Mouse (Mus musculus): Measurements from ENCODE around the gene Nacc1. TPM values are rescaled to one million over a fixed set of nuclear protein-coding genes. Genes with fewer than 3 reads are reported as not detected.

Gene Nacc1
- polyA plus RNA-seq, 1 experiment from 2014 or later = 25.2 TPM

DNA sequence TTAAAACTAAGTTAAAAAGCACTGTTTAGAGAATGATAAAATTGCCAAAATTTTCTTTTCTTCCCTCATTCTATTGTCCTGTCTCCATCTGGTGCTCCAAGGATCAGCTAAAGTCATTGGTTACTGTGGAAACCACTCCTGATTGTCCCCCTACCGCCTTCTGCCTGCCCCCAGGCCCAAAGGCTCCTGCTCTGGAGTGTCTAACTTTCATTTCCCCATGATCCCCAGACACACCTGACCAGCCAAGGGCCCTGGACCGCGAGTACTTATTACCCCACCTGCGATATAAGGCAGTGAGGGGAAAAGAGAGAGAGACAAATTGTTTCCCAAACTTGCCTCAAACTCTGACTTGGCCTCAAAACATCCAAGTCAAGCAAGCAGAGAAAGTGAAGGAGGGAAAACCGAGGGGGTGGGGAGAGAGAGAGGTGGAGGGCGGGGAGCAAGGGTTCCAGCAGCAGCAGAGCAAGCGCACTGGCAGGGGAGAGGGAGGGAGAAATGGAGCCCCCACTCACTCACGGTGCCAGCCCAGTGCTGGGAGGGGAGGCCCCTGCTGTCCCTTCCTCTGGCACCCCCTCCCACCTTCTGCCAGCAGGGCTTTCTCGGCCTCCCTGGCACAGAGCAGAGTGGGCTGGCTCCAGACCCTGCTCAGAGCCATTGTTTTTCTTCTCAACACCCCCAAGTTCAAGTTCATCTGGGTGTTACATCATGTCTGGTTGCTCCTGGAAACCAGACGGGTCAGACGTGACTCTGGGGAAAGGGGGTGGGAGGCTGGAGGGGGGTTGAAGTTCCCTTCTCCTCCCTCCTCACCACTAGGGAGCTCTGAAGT lies 24.5 kb upstream of the Nacc1 start:
- H3K4me3 ChIP-seq (ENCODE audit: low read depth, low read length) = no peak overlapping the region
- H3K9me3 ChIP-seq (ENCODE audit: control insufficient read depth, low read length) = no peaks in the 10 kb centered on the region
- H3K9ac ChIP-seq (ENCODE audit: low read depth, low read length) = 0 out of 2 replicates have a peak overlapping the region, but pooled peaks have one; percentile 20
- H3K27me3 ChIP-seq (replicated peaks; ENCODE audit: control insufficient read depth, insufficient read depth, low read length) = peaks cover 58% of the 10 kb centered on the region
- ATAC-seq (replicated peaks; ENCODE audit: low FRiP score) = no peak
- H3K4me1 ChIP-seq (replicated peaks; ENCODE audit: control insufficient read depth, insufficient read depth, low read length) = peaks cover 33% of the 10 kb centered on the region
- H3K4me2 ChIP-seq = no peak overlapping the region
- H3K27ac ChIP-seq (ENCODE audit: low read depth, low read length) = peak overlapping the region; percentile 45
- no peak for DNase-seq (ENCODE audit: low spot score)
- H3K36me3 ChIP-seq (ENCODE audit: control insufficient read depth, insufficient read depth, low read length) = no peaks in the 10 kb centered on the region
- 45% methylated on average over 10 of the region's 11 CpGs for WGBS

GRCm38 (mm10) chr8:84711312-84711711 lies 23.6 kb upstream of the Nacc1 start:
- no peaks in the 10 kb centered on the region for H3K36me3 ChIP-seq (ENCODE audit: control insufficient read depth, insufficient read depth, low read length)
- H3K27ac ChIP-seq (ENCODE audit: low read depth, low read length) = peak overlapping the region; percentile 45; the same call in 1 of the 2 replicates
- H3K4me2 ChIP-seq = no peak overlapping the region
- H3K27me3 ChIP-seq (replicated peaks; ENCODE audit: control insufficient read depth, insufficient read depth, low read length) = peaks cover 56% of the 10 kb centered on the region
- 73% methylated on average over 3 of the region's 3 CpGs for WGBS
- H3K4me1 ChIP-seq (replicated peaks; ENCODE audit: control insufficient read depth, insufficient read depth, low read length) = peaks cover 41% of the 10 kb centered on the region
- no peak overlapping the region for H3K9ac ChIP-seq (ENCODE audit: low read depth, low read length)
- no peak overlapping the region for H3K4me3 ChIP-seq (ENCODE audit: low read depth, low read length)
- ATAC-seq (replicated peaks; ENCODE audit: low FRiP score) = no peak
- no peak for DNase-seq (ENCODE audit: low spot score)
- H3K9me3 ChIP-seq (ENCODE audit: control insufficient read depth, low read length) = no peaks in the 10 kb centered on the region

DNA sequence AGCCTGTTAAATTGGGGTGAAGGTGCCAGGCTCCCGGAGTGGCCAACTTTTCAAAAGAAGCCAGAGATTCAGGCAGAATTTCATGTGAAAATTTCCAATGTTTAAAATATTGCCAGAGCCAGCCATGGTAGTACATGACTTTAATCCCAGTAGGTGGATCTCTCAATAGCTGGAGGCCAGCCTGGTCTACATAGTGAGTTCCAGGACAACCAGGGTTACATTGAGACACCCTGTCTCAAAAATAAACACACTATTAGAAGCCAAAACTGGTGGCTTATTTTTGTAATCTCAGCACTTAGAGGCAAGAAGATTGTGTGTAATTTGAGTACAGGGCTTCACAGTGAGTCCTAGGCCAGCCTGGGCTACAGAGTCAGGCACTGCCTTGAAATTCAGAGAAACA lies 22.3 kb upstream of the Nacc1 start:
- Histone ChIP-seq H3K27ac (ENCODE audit: low read depth, low read length) (no peak overlapping the region), H3K4me1 (replicated peaks; ENCODE audit: control insufficient read depth, insufficient read depth, low read length) (peaks cover 50% of the 10 kb centered on the region)
- WGBS = 93% methylated on average over 1 of the region's 1 CpGs

DNA sequence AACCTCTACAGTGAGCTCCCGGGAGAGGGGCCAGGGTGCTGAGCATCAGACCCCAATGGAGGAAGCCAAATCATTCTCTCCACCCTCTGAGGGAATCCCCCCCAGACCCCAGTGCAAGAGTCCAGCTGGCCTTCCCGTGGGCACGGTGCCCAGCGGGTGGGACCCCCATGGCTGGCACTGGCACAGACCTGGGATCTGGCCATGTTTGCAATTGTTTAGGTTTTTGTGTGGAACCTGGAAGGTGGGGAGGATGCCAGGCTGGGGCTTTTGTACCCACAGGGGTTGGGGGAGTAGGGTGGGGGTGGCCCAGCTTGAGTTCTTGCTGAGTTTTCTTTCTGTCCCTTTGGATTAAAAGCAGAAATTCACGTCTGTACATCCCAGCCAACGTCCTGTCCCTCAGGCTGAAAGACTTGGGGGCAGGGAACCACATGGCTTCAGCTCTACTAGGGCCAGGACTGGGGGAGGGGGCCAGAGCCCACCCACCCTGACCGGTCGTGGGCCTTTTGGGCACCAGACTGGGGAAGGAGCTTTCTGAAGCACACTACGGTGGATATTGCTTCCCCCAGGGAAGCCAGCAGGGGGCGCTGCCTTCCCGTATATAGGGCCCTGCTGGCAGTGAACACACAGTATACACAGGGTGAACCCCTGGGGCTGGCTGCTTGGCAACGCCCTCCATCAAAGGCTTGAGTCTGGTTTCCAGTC lies 21.3 kb upstream of the Nacc1 start:
- peaks cover 3% of the 10 kb centered on the region; the same call in 1 of the 2 replicates for H3K36me3 ChIP-seq (ENCODE audit: control insufficient read depth, insufficient read depth, low read length)
- no peak overlapping the region for H3K27ac ChIP-seq (ENCODE audit: low read depth, low read length)
- H3K27me3 ChIP-seq (replicated peaks; ENCODE audit: control insufficient read depth, insufficient read depth, low read length) = peaks cover 47% of the 10 kb centered on the region
- peaks cover 58% of the 10 kb centered on the region for H3K4me1 ChIP-seq (replicated peaks; ENCODE audit: control insufficient read depth, insufficient read depth, low read length)
- H3K4me2 ChIP-seq = peak overlapping the region; percentile 74
- WGBS = 17% methylated on average over 12 of the region's 12 CpGs
- H3K9ac ChIP-seq (ENCODE audit: low read depth, low read length) = peak overlapping the region; percentile 28; the same call in 1 of the 2 replicates
- 0 out of 2 replicates have a peak overlapping the region, but pooled peaks have one; percentile 1 for H3K4me3 ChIP-seq (ENCODE audit: low read depth, low read length)
- DNase-seq (ENCODE audit: low spot score) = peak; percentile 86
- no peaks in the 10 kb centered on the region for H3K9me3 ChIP-seq (ENCODE audit: control insufficient read depth, low read length)
- peak; percentile 52 for ATAC-seq (replicated peaks; ENCODE audit: low FRiP score)

More for the DNA sequence above, 22.3 kb upstream of the Nacc1 start:
- no peaks in the 10 kb centered on the region for H3K9me3 ChIP-seq (ENCODE audit: control insufficient read depth, low read length)
- no peak for DNase-seq (ENCODE audit: low spot score)
- H3K4me3 ChIP-seq (ENCODE audit: low read depth, low read length) = no peak overlapping the region
- H3K9ac ChIP-seq (ENCODE audit: low read depth, low read length) = no peak overlapping the region
- peaks cover 50% of the 10 kb centered on the region for H3K27me3 ChIP-seq (replicated peaks; ENCODE audit: control insufficient read depth, insufficient read depth, low read length)
- no peaks in the 10 kb centered on the region for H3K36me3 ChIP-seq (ENCODE audit: control insufficient read depth, insufficient read depth, low read length)
- ATAC-seq (replicated peaks; ENCODE audit: low FRiP score) = no peak
- H3K4me2 ChIP-seq = no peak overlapping the region

- peaks cover 46% of the 10 kb centered on the region for H3K27me3 ChIP-seq (replicated peaks; ENCODE audit: control insufficient read depth, insufficient read depth, low read length)
- peak overlapping the region; percentile 74 for H3K4me2 ChIP-seq
- 6% methylated on average over 15 of the region's 15 CpGs for WGBS
- H3K4me3 ChIP-seq (ENCODE audit: low read depth, low read length) = peak overlapping the region; percentile 51
- peak overlapping the region; percentile 58 for H3K9ac ChIP-seq (ENCODE audit: low read depth, low read length)
- peaks cover 3% of the 10 kb centered on the region; the same call in 1 of the 2 replicates for H3K36me3 ChIP-seq (ENCODE audit: control insufficient read depth, insufficient read depth, low read length)
- peak overlapping the region; percentile 16; the same call in 1 of the 2 replicates for H3K27ac ChIP-seq (ENCODE audit: low read depth, low read length)
- peaks cover 64% of the 10 kb centered on the region for H3K4me1 ChIP-seq (replicated peaks; ENCODE audit: control insufficient read depth, insufficient read depth, low read length)
- DNase-seq (ENCODE audit: low spot score) (no peak), ATAC-seq (replicated peaks; ENCODE audit: low FRiP score) (no peak)
- H3K9me3 ChIP-seq (ENCODE audit: control insufficient read depth, low read length) = no peaks in the 10 kb centered on the region
Observed at GRCm38 (mm10) chr8:84708071-84708541, 20.4 kb upstream of the Nacc1 start.

DNA sequence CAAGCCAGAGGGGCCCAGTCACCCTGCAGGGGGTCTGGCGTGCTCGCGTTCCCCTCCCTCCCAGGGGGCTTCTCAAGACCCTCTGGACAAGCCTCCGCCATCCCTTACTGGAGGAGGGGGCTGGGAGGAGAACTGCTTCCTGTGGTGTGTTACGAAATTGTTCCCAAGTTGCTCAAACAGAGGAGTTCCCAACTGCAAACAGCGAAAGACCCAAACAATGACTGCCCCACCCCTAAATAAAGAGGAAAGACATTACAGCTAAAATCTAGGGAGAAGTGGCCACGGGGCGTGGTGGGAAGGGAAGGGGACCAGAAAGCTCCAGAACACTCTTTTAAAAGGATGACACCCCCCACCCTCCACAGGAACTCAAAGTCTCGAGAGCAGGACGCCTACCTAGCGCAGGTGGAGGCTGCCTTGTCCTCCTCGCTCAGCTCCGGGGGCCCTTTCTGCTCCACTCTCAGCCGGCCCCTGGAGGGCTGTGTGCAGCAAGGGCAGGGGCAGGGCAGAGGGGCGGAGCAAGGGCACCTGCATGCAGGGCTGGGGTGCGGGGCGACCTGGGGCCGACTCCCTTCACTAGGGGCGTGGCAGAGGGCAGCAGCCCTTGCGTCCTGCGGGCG lies 19.7 kb upstream of the Nacc1 start:
- WGBS = 1% methylated on average over 22 of the region's 22 CpGs

DNA sequence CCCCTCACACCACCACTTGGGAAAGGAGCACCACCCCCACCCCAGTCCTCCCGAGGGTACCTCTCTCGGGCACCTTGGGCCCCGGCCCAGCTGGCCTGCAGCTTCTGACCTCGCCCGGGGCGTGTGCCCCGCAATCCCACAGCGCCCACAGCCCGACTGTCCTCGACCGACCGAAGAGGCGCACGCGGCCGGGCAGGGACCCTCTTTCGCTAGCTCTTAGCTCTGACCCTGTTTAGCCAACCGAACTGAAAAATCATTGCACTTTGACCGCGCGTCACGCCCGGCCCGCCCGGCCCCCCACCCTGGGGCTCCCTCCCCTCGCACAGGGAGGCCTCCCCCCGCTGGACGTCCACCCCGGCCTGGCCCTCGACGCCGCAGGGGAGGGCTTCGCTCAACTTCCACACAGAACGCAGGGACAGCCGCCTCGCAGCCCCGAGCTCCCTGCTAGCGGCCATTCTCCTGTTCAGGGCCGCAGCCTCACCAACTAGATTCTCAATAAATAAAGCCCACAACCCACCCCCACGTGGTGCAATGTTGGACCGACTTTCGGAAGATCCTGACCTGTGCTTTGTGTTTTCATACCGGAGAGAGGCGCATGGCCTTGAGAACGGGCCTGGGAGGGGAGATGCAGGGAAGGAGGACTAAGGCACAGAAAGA lies 19.1 kb upstream of the Nacc1 start:
- no peak for ATAC-seq (replicated peaks; ENCODE audit: low FRiP score)
- peak overlapping the region; percentile 74 for H3K4me2 ChIP-seq
- H3K27me3 ChIP-seq (replicated peaks; ENCODE audit: control insufficient read depth, insufficient read depth, low read length) = peaks cover 43% of the 10 kb centered on the region
- H3K9me3 ChIP-seq (ENCODE audit: control insufficient read depth, low read length) = no peaks in the 10 kb centered on the region
- WGBS = 1% methylated on average over 45 of the region's 45 CpGs
- peak overlapping the region; percentile 51 for H3K4me3 ChIP-seq (ENCODE audit: low read depth, low read length)
- DNase-seq (ENCODE audit: low spot score) = peak; percentile 79
- H3K27ac ChIP-seq (ENCODE audit: low read depth, low read length) = peak overlapping the region; percentile 54
- peaks cover 53% of the 10 kb centered on the region for H3K4me1 ChIP-seq (replicated peaks; ENCODE audit: control insufficient read depth, insufficient read depth, low read length)
- peak overlapping the region; percentile 58 for H3K9ac ChIP-seq (ENCODE audit: low read depth, low read length)
- peaks cover 3% of the 10 kb centered on the region; the same call in 1 of the 2 replicates for H3K36me3 ChIP-seq (ENCODE audit: control insufficient read depth, insufficient read depth, low read length)

More for the DNA sequence above, 19.7 kb upstream of the Nacc1 start:
- H3K4me2 ChIP-seq = peak overlapping the region; percentile 74
- no peaks in the 10 kb centered on the region for H3K9me3 ChIP-seq (ENCODE audit: control insufficient read depth, low read length)
- peak overlapping the region; percentile 58 for H3K9ac ChIP-seq (ENCODE audit: low read depth, low read length)
- DNase-seq (ENCODE audit: low spot score) (peak; percentile 77), ATAC-seq (replicated peaks; ENCODE audit: low FRiP score) (peak; percentile 44)
- H3K4me3 ChIP-seq (ENCODE audit: low read depth, low read length) = peak overlapping the region; percentile 51
- peaks cover 46% of the 10 kb centered on the region for H3K27me3 ChIP-seq (replicated peaks; ENCODE audit: control insufficient read depth, insufficient read depth, low read length)
- H3K4me1 ChIP-seq (replicated peaks; ENCODE audit: control insufficient read depth, insufficient read depth, low read length) = peaks cover 59% of the 10 kb centered on the region
- peak overlapping the region; percentile 54 for H3K27ac ChIP-seq (ENCODE audit: low read depth, low read length)
- peaks cover 3% of the 10 kb centered on the region; the same call in 1 of the 2 replicates for H3K36me3 ChIP-seq (ENCODE audit: control insufficient read depth, insufficient read depth, low read length)

- ATAC-seq (replicated peaks; ENCODE audit: low FRiP score) = no peak
- Histone ChIP-seq H3K36me3 (ENCODE audit: control insufficient read depth, insufficient read depth, low read length) (peaks cover 3% of the 10 kb centered on the region; the same call in 1 of the 2 replicates), H3K9ac (ENCODE audit: low read depth, low read length) (peak overlapping the region; percentile 94), H3K4me2 (peak overlapping the region; percentile 74), H3K4me3 (ENCODE audit: low read depth, low read length) (peak overlapping the region; percentile 66), H3K4me1 (replicated peaks; ENCODE audit: control insufficient read depth, insufficient read depth, low read length) (peaks cover 59% of the 10 kb centered on the region), H3K27ac (ENCODE audit: low read depth, low read length) (peak overlapping the region; percentile 94), H3K9me3 (ENCODE audit: control insufficient read depth, low read length) (no peaks in the 10 kb centered on the region), H3K27me3 (replicated peaks; ENCODE audit: control insufficient read depth, insufficient read depth, low read length) (peaks cover 41% of the 10 kb centered on the region)
- DNase-seq (ENCODE audit: low spot score) = no peak
- under 1% methylated on average over 12 of the region's 12 CpGs for WGBS
Observed at GRCm38 (mm10) chr8:84705960-84706359, 18.3 kb upstream of the Nacc1 start.
